Mouse (Mus musculus): ENCODE measurements around the gene Frs3. TPM values are rescaled to one million over a fixed set of nuclear protein-coding genes. Genes with fewer than 3 reads are reported as not detected.

Frs3 gene
- polyA plus RNA-seq, 2 experiments, result 5.4 to 16.0 TPM

DNA sequence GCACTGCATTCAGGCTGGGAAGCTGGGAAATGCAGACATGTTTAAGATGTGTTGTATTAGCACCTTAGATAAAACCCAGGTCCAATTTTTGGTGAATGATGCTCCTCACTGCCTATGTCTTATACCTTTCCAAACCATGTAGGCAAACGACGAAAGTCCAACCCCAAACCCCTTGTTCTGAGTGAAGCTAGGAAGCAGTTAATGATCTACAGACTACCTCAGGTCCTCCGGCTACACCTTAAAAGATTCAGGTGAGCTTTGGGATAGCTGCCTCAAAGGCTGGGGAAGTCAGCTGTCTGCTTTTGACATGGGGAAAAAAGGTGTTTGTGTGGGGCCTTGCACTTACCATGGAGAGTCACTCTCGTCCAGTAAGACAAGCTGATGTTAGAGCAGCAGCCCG lies 10.1 kb upstream of the Frs3 start:
- Histone ChIP-seq H3K4me3 (replicated peaks; ENCODE audit: low read length) (no peak overlapping the region), H3K4me2 (replicated peaks; ENCODE audit: low read depth, low read length, severe bottlenecking) (no peak overlapping the region), H3K9me3 (ENCODE audit: control insufficient read depth, low read length) (no peaks in the 10 kb centered on the region), H3K9ac (ENCODE audit: low read depth, low read length, severe bottlenecking) (no peak overlapping the region), H3K4me1 (ENCODE audit: control insufficient read depth, insufficient read depth, low read length) (no peaks in the 10 kb centered on the region), H3K27me3 (ENCODE audit: control insufficient read depth, insufficient read depth, low read length) (no peaks in the 10 kb centered on the region), H3K36me3 (ENCODE audit: control insufficient read depth, insufficient read depth, low read length) (peaks cover 69% of the 10 kb centered on the region), H3K27ac (replicated peaks; ENCODE audit: low read depth, low read length) (no peak overlapping the region)
- no peak for ATAC-seq (ENCODE audit: low FRiP score, low read depth)
- WGBS, result 90% methylated on average over 5 of the region's 5 CpGs
- DNase-seq (ENCODE audit: low spot score), result no peak
- no peak for TF ChIP-seq POLR2A (IDR thresholded peaks at IDR 0.05; ENCODE audit: borderline replicate concordance, extremely low read depth, insufficient read depth, insufficient read length)

DNA sequence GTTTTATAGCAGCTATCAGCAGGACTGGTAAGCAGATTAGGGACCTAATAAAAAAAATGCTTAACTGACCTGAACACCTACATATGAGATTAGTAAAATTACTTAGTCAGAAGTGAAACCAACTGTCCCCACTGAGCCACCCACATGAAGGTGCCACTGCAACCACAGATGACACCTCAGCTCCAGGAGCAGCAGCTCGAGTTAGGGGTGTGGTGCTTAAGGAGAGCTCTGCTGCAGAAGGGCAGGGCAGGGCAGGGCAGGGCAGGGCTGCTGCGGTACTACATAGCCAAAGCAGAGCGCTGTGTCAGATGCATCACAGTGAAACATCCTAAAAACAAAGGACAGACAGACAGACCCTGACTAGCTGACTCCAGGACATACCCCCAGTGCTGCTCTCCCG lies 6.0 kb upstream of the Frs3 start:
- H3K36me3 ChIP-seq (ENCODE audit: control insufficient read depth, insufficient read depth, low read length), result peaks cover 77% of the 10 kb centered on the region
- no peak for DNase-seq (ENCODE audit: low spot score)
- no peak overlapping the region for H3K4me3 ChIP-seq (replicated peaks; ENCODE audit: low read length)
- H3K4me1 ChIP-seq (ENCODE audit: control insufficient read depth, insufficient read depth, low read length), result peaks cover 7% of the 10 kb centered on the region
- no peaks in the 10 kb centered on the region for H3K27me3 ChIP-seq (ENCODE audit: control insufficient read depth, insufficient read depth, low read length)
- H3K27ac ChIP-seq (replicated peaks; ENCODE audit: low read depth, low read length), result no peak overlapping the region
- no peak for TF ChIP-seq POLR2A (IDR thresholded peaks at IDR 0.05; ENCODE audit: borderline replicate concordance, extremely low read depth, insufficient read depth, insufficient read length)
- WGBS, result 70% methylated on average over 4 of the region's 4 CpGs
- no peak overlapping the region for H3K9ac ChIP-seq (ENCODE audit: low read depth, low read length, severe bottlenecking)
- ATAC-seq (ENCODE audit: low FRiP score, low read depth), result no peak
- H3K9me3 ChIP-seq (ENCODE audit: control insufficient read depth, low read length), result no peaks in the 10 kb centered on the region
- no peak overlapping the region for H3K4me2 ChIP-seq (replicated peaks; ENCODE audit: low read depth, low read length, severe bottlenecking)

DNA sequence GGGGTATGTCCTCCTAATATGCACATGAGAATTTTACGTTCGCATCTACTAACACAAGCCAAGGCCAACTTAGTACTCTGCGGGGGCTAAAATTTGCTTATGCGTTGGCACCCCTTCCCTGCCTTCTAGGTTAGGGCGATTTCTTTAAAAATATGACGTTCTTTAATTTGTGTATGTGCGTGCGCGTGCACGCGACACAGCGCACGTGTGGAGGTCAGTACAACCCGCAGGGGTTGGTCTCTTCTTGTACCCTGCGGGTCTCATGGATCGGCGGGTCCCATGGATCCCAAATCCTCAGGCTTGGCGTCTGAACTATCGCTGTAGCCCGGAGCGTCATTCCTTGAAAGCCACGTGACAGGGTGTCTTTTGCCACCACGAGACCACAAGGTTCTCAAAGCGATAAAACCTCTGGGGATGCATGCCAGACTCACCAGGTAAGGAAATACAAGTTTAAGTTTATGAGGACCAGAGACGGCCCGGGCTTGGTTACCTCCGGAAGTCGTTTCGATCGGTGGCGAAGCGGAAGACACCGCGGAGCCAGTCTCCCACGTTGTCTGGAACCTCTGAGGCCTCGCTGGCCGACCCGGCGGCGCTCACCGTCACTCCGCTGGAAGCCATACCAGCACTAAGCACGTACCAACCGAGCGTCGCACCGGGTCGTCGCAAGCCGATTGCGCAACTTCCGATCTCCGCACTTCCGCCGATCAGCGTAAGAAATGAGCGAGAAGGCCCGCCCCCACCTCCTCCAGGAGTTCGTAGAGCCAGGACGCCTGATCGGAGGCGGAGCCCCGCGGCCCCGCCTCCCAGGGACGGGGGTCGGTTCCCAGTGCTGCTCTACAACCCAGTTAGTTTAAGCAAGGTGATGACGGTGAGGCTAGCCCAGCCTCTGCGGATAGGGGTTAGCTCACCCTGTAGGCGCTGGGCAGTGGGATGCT lies 1.2 kb upstream of the Frs3 start:
- Histone ChIP-seq H3K36me3 (ENCODE audit: control insufficient read depth, insufficient read depth, low read length) (peaks cover 33% of the 10 kb centered on the region), H3K9me3 (ENCODE audit: control insufficient read depth, low read length) (no peaks in the 10 kb centered on the region)
- peak; percentile 91 for ATAC-seq (ENCODE audit: low FRiP score, low read depth)

DNA sequence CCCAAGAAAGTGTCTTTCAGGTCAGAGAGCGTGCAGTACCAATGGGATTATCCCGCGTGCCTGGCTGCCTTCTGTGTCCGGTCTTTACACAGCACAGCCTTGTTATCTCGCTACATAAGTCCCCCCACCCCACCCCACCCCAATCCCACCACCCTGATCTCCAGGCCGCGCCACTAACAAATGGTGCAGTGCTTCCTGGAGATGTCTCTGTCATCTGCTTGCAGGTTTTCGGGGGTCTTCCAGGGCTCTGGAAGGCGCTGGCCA lies 554 bp upstream of the Frs3 start, which contains the start of gene Tomm6:
Gene Tomm6, minus strand, starts transcription at position 43 of the 264 bp plus-strand sequence.
- peak within 1 kb of the TSS; percentile 97 for H3K4me2 ChIP-seq (replicated peaks; ENCODE audit: low read depth, low read length, severe bottlenecking)
- peak within 1 kb of the TSS; percentile 67 for H3K27ac ChIP-seq (replicated peaks; ENCODE audit: low read depth, low read length)
- no peak for TF ChIP-seq POLR2A (IDR thresholded peaks at IDR 0.05; ENCODE audit: borderline replicate concordance, extremely low read depth, insufficient read depth, insufficient read length)
- DNase-seq (ENCODE audit: low spot score), result no peak
- no peaks in the 10 kb centered on the region for H3K9me3 ChIP-seq (ENCODE audit: control insufficient read depth, low read length)
- H3K4me3 ChIP-seq (replicated peaks; ENCODE audit: low read length), result peak within 1 kb of the TSS; percentile 78
- H3K4me1 ChIP-seq (ENCODE audit: control insufficient read depth, insufficient read depth, low read length), result peaks cover 11% of the 10 kb centered on the region
- peak within 1 kb of the TSS; percentile 75 for H3K9ac ChIP-seq (ENCODE audit: low read depth, low read length, severe bottlenecking)
- peak; percentile 48; the same call in 1 of the 2 replicates for ATAC-seq (ENCODE audit: low FRiP score, low read depth)
- 0% methylated on average over 9 of the region's 9 CpGs for WGBS
- peaks cover 29% of the 10 kb centered on the region for H3K36me3 ChIP-seq (ENCODE audit: control insufficient read depth, insufficient read depth, low read length)
- no peaks in the 10 kb centered on the region for H3K27me3 ChIP-seq (ENCODE audit: control insufficient read depth, insufficient read depth, low read length)

More for the DNA sequence above, 1.2 kb upstream of the Frs3 start:
- peak overlapping the region; percentile 75 for H3K9ac ChIP-seq (ENCODE audit: low read depth, low read length, severe bottlenecking)
- H3K4me3 ChIP-seq (replicated peaks; ENCODE audit: low read length), result peak overlapping the region; percentile 78
- H3K27ac ChIP-seq (replicated peaks; ENCODE audit: low read depth, low read length), result peak overlapping the region; percentile 67
- peak; percentile 97 for DNase-seq (ENCODE audit: low spot score)
- H3K4me2 ChIP-seq (replicated peaks; ENCODE audit: low read depth, low read length, severe bottlenecking), result peak overlapping the region; percentile 97
- H3K27me3 ChIP-seq (ENCODE audit: control insufficient read depth, insufficient read depth, low read length), result no peaks in the 10 kb centered on the region
- peak; percentile 55; the same call in 1 of the 2 replicates for TF ChIP-seq POLR2A (IDR thresholded peaks at IDR 0.05; ENCODE audit: borderline replicate concordance, extremely low read depth, insufficient read depth, insufficient read length)
- WGBS, result under 1% methylated on average over 62 of the region's 70 CpGs
- peaks cover 11% of the 10 kb centered on the region for H3K4me1 ChIP-seq (ENCODE audit: control insufficient read depth, insufficient read depth, low read length)

DNA sequence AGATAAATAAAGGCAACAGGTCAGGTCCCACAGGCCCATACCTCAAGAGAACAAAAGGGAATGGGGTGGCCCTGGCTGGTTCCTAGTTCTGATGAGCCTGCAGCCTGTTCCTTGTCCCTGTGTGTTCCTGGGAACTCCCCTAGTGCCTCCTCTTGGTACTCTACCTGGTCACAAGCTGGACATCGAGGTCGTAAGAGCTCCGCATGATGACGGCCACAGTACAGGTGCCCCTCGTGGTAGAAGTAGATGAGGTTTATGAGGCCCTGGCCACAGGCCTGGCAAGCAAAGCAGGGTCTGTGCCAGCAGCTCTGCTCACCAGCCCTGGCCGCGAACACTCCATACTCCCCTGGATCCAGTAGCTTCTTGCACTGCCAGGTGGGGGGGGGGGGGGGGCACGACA lies 1.1 kb downstream of the Frs3 start:
- Histone ChIP-seq H3K4me1 (ENCODE audit: control insufficient read depth, insufficient read depth, low read length) (peaks cover 11% of the 10 kb centered on the region), H3K27me3 (ENCODE audit: control insufficient read depth, insufficient read depth, low read length) (no peaks in the 10 kb centered on the region), H3K9ac (ENCODE audit: low read depth, low read length, severe bottlenecking) (no peak overlapping the region), H3K4me2 (replicated peaks; ENCODE audit: low read depth, low read length, severe bottlenecking) (no peak overlapping the region; the same call in 1 of the 2 replicates), H3K36me3 (ENCODE audit: control insufficient read depth, insufficient read depth, low read length) (peaks cover 13% of the 10 kb centered on the region), H3K4me3 (replicated peaks; ENCODE audit: low read length) (no peak overlapping the region), H3K27ac (replicated peaks; ENCODE audit: low read depth, low read length) (no peak overlapping the region), H3K9me3 (ENCODE audit: control insufficient read depth, low read length) (no peaks in the 10 kb centered on the region)
- WGBS, result 62% methylated on average over 6 of the region's 8 CpGs
- ATAC-seq (ENCODE audit: low FRiP score, low read depth) (no peak), DNase-seq (ENCODE audit: low spot score) (no peak)
- TF ChIP-seq POLR2A (IDR thresholded peaks at IDR 0.05; ENCODE audit: borderline replicate concordance, extremely low read depth, insufficient read depth, insufficient read length), result no peak
